Mouse (Mus musculus) ES-Bruce4 (cell line): ENCODE data around the gene Zbtb8b. TPM values are rescaled to one million over a fixed set of nuclear protein-coding genes. Genes with fewer than 3 reads are reported as not detected.

Experiments
- H3K27ac ChIP-seq: 2 replicates; pipeline ENCODE4 v1.5.1; 2012; ENCODE audit warnings: low read length, inconsistent platforms; ENCODE audit not compliant: insufficient read depth
- H3K27me3 ChIP-seq: 2 replicates; pipeline ENCODE4 v1.6.1; 2012; ENCODE audit warnings: mild to moderate bottlenecking, low read length, inconsistent platforms; ENCODE audit not compliant: control insufficient read depth, poor library complexity, insufficient read depth, severe bottlenecking
- H3K36me3 ChIP-seq: 2 replicates; pipeline ENCODE4 v1.6.1; 2012; ENCODE audit warnings: inconsistent platforms, mild to moderate bottlenecking, low read length, moderate library complexity; ENCODE audit not compliant: control insufficient read depth, poor library complexity, insufficient read depth, severe bottlenecking
- H3K4me1 ChIP-seq: one replicate; pipeline ENCODE4 v1.8.1; 2011; ENCODE audit warnings: low read length; ENCODE audit not compliant: control insufficient read depth, insufficient read depth
- H3K4me3 ChIP-seq: 2 replicates; pipeline ENCODE4 v1.5.1; 2011; ENCODE audit warnings: low read depth, mild to moderate bottlenecking, low read length
- H3K9ac ChIP-seq: 2 replicates; pipeline ENCODE4 v1.6.1; 2012; ENCODE audit warnings: low read depth, mild to moderate bottlenecking, inconsistent platforms; ENCODE audit not compliant: poor library complexity, severe bottlenecking
- H3K9me3 ChIP-seq: replicated peaks from 2 replicates; pipeline ENCODE4 v1.6.1; 2012; ENCODE audit warnings: mild to moderate bottlenecking, low read length, inconsistent platforms; ENCODE audit not compliant: control insufficient read depth, poor library complexity, insufficient read depth, severe bottlenecking
- CTCF ChIP-seq: IDR thresholded peaks from one replicate; pipeline ENCODE4 v1.8.1; 2011; ENCODE audit warnings: low read depth, low read length
- EP300 ChIP-seq: IDR thresholded peaks from 2 replicates; pipeline ENCODE4 v1.6.1; 2011; ENCODE audit warnings: low read depth, low read length; ENCODE audit not compliant: insufficient read depth
- POLR2A ChIP-seq: IDR thresholded peaks from one replicate; pipeline ENCODE4 v1.8.1; 2011; ENCODE audit warnings: low read length; ENCODE audit not compliant: insufficient read depth
- polyA plus RNA-seq: library from polyadenylated mRNA; stranded (reverse); fragments of >200 nt; gene quantifications from 2 replicates; pipeline ENCODE4 v1.2.4, GENCODE M21; 2011; ENCODE audit warnings: low read depth; ENCODE audit not compliant: missing spikeins, insufficient read depth, insufficient read length

Gene Zbtb8b
- polyA plus RNA-seq, 1 experiment: 4.8 TPM

- TF ChIP-seq CTCF: no peak
- no peak for TF ChIP-seq EP300
- TF ChIP-seq POLR2A: no peak
- no peak overlapping the region for H3K4me3 ChIP-seq
- H3K9ac ChIP-seq: no peak overlapping the region
- H3K9me3 ChIP-seq: no peaks in the 10 kb centered on the region
- peaks cover 5% of the 10 kb centered on the region for H3K4me1 ChIP-seq
- H3K27ac ChIP-seq: no peak overlapping the region
- no peaks in the 10 kb centered on the region for H3K36me3 ChIP-seq
- no peaks in the 10 kb centered on the region for H3K27me3 ChIP-seq
Measured at GRCm38 (mm10) chr4:129388404-129388803, 52.2 kb downstream of the Zbtb8b start.

GRCm38 (mm10) chr4:129386989-129387388 is 53.7 kb downstream of the Zbtb8b start:
- H3K9ac ChIP-seq: no peak overlapping the region
- no peak overlapping the region for H3K27ac ChIP-seq
- TF ChIP-seq CTCF (no peak), POLR2A (no peak), EP300 (no peak)
- no peak overlapping the region for H3K4me3 ChIP-seq
- H3K9me3 ChIP-seq: no peaks in the 10 kb centered on the region
- H3K27me3 ChIP-seq: no peaks in the 10 kb centered on the region
- H3K4me1 ChIP-seq: peaks cover 2% of the 10 kb centered on the region
- no peaks in the 10 kb centered on the region for H3K36me3 ChIP-seq

DNA sequence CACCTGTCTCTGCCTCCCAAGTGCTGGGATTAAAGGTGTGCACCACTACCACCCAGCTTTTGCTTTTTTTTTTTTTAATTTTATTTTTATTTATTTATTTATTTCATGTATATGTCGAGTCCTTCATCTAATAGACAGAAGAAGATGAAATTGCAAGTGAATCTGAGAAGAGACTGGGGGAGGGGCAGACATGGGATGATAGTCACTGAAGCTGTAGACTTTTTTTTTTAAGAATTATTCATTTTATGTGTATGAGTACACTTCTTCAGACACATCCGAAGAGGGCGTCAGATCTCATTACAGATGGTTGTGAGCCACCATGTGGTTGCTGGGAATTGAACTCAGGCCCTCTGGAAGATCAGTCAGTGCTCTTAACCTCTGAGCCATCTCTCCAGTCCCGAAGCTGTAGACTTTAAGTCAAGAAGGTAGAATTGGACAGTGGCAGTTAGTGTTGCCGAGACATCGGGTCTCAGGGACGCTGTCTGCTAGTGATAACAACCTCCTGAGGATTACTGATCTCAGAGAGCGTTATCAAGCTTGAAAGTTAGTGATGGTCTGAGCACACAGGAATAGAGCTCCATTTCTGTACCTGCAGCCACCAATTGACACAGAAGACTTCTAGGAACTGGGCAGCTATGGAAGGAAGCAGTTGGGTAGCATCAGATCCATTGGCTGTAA is 54.2 kb downstream of the Zbtb8b start:
- Histone ChIP-seq H3K4me3 (no peak overlapping the region), H3K36me3 (no peaks in the 10 kb centered on the region), H3K9me3 (no peaks in the 10 kb centered on the region), H3K27ac (no peak overlapping the region), H3K27me3 (no peaks in the 10 kb centered on the region), H3K9ac (no peak overlapping the region), H3K4me1 (peaks cover 2% of the 10 kb centered on the region)
- TF ChIP-seq EP300 (no peak), CTCF (no peak)

- Histone ChIP-seq H3K9me3 (no peaks in the 10 kb centered on the region), H3K36me3 (no peaks in the 10 kb centered on the region), H3K27me3 (no peaks in the 10 kb centered on the region), H3K9ac (no peak overlapping the region), H3K27ac (no peak overlapping the region), H3K4me1 (peaks cover 2% of the 10 kb centered on the region), H3K4me3 (no peak overlapping the region)
- TF ChIP-seq EP300 (no peak), POLR2A (no peak), CTCF (no peak)
Measured at GRCm38 (mm10) chr4:129385685-129386084, 55.0 kb downstream of the Zbtb8b start.

- H3K36me3 ChIP-seq: no peaks in the 10 kb centered on the region
- H3K27ac ChIP-seq: no peak overlapping the region
- H3K27me3 ChIP-seq: no peaks in the 10 kb centered on the region
- H3K4me3 ChIP-seq: no peak overlapping the region
- H3K4me1 ChIP-seq: peaks cover 5% of the 10 kb centered on the region
- TF ChIP-seq CTCF (no peak), EP300 (no peak), POLR2A (no peak)
- no peaks in the 10 kb centered on the region for H3K9me3 ChIP-seq
- H3K9ac ChIP-seq: no peak overlapping the region
Measured at GRCm38 (mm10) chr4:129384440-129384839, 56.2 kb downstream of the Zbtb8b start.

DNA sequence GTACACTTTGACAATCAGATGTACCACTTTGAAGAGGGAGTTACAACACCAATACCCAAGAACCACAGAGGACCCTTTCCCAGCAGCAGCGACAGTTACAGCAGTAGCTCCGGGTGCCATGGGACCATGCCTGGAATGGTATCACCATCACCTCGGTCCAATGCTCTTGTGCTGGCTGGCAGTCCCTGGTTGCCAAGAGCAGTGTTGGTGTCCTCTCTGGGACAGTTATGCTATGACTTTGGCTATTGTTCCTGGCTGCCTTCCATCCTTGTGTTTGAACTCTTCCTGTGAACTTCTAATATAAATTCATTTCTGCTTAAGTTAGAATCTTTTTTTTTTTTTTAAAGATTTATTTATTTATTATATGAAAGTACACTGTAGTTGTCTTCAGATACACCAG is 57.1 kb downstream of the Zbtb8b start:
- no peaks in the 10 kb centered on the region for H3K36me3 ChIP-seq
- peaks cover 5% of the 10 kb centered on the region for H3K4me1 ChIP-seq
- H3K9me3 ChIP-seq: no peaks in the 10 kb centered on the region
- no peaks in the 10 kb centered on the region for H3K27me3 ChIP-seq
- no peak overlapping the region for H3K9ac ChIP-seq
- H3K4me3 ChIP-seq: no peak overlapping the region
- TF ChIP-seq EP300 (no peak), POLR2A (no peak), CTCF (no peak)
- H3K27ac ChIP-seq: no peak overlapping the region
